Mouse (Mus musculus) yolk sac, embryonic 10.5 days (tissue): ENCODE data around the gene Ltbp2.
A peak's percentile ranks its signal among the peaks of the same experiment; 100 is the strongest.

ENCODE experiments used
- DNase-seq: peaks from one replicate; pipeline ENCODE4 v3.0.0-alpha.2; 2017; ENCODE audit warnings: low spot score

Gene Ltbp2

GRCm38 (mm10) chr12:84876481-84877121 lies at the start of gene Ltbp2:
Gene Ltbp2, minus strand, starts transcription at chr12:84876532.
- DNase-seq, result peak; percentile 54

GRCm38 (mm10) chr12:84924324-84924723 lies 48.0 kb upstream of the Ltbp2 start:
- DNase-seq, result no peak

GRCm38 (mm10) chr12:84921881-84922419 lies 45.6 kb upstream of the Ltbp2 start:
- peak; percentile 32 for DNase-seq

GRCm38 (mm10) chr12:84918809-84919208 lies 42.5 kb upstream of the Ltbp2 start:
- no peak for DNase-seq

- no peak for DNase-seq
These were observed 41.5 kb upstream of the Ltbp2 start for GRCm38 (mm10) chr12:84917799-84918198.

GRCm38 (mm10) chr12:84914959-84915358 lies 38.6 kb upstream of the Ltbp2 start:
- DNase-seq, result no peak

GRCm38 (mm10) chr12:84912652-84913104 lies 36.3 kb upstream of the Ltbp2 start:
- no peak for DNase-seq

- no peak for DNase-seq
These were observed 35.3 kb upstream of the Ltbp2 start for GRCm38 (mm10) chr12:84911640-84912039.

- DNase-seq, result no peak
These were observed 33.7 kb upstream of the Ltbp2 start for GRCm38 (mm10) chr12:84910066-84910465.

- DNase-seq, result no peak
These were observed 31.5 kb upstream of the Ltbp2 start for GRCm38 (mm10) chr12:84907627-84908480.

- no peak for DNase-seq
These were observed 30.8 kb upstream of the Ltbp2 start for GRCm38 (mm10) chr12:84907024-84907626.

GRCm38 (mm10) chr12:84904399-84904798 lies 28.1 kb upstream of the Ltbp2 start:
- no peak for DNase-seq

- DNase-seq, result no peak
These were observed 24.0 kb upstream of the Ltbp2 start for GRCm38 (mm10) chr12:84900317-84900716.

GRCm38 (mm10) chr12:84897322-84897721 lies 21.0 kb upstream of the Ltbp2 start:
- DNase-seq, result no peak

GRCm38 (mm10) chr12:84896235-84896634 lies 19.9 kb upstream of the Ltbp2 start:
- peak; percentile 74 for DNase-seq

GRCm38 (mm10) chr12:84893648-84894628 lies 17.6 kb upstream of the Ltbp2 start:
- DNase-seq, result no peak

GRCm38 (mm10) chr12:84890289-84890688 lies 14.0 kb upstream of the Ltbp2 start:
- peak; percentile 19 for DNase-seq

- DNase-seq, result no peak
These were observed 9.0 kb upstream of the Ltbp2 start for GRCm38 (mm10) chr12:84885107-84885876.

- DNase-seq, result no peak
These were observed 8.2 kb upstream of the Ltbp2 start for GRCm38 (mm10) chr12:84884423-84885076.

- DNase-seq, result no peak
These were observed 6.5 kb upstream of the Ltbp2 start for GRCm38 (mm10) chr12:84882796-84883195.
